Mouse (Mus musculus) spleen, postnatal 4 days (tissue): ENCODE results near the gene Snx17.

Experiments used
- DNase-seq, 2 experiments: peaks; one replicate each; pipeline ENCODE4 v3.0.0; 2022; ENCODE audit warnings: low spot score in 2 of 2

The Snx17 gene

GRCm38 (mm10) chr5:31226641-31227040, 33.6 kb downstream of the Snx17 start:
- no peak for DNase-seq

- peak; percentile 96 to 97 for DNase-seq
Measured at GRCm38 (mm10) chr5:31240637-31241521, 47.9 kb downstream of the Snx17 start, which contains the start of the genes Nrbp1 and Gm9970. TSS of gene Nrbp1 (plus strand) at chr5:31240864. TSS of gene Gm9970 (minus strand) at chr5:31241232.

GRCm38 (mm10) chr5:31241522-31242034, 48.6 kb downstream of the Snx17 start:
- DNase-seq: no peak

- DNase-seq: no peak
Measured at GRCm38 (mm10) chr5:31242191-31242590, 49.2 kb downstream of the Snx17 start.
